Mouse (Mus musculus) activated CD4-positive, CD25-positive, alpha-beta regulatory T cell (primary cell): ENCODE data around the gene Pgm1. TPM values are rescaled to one million over a fixed set of nuclear protein-coding genes. Genes with fewer than 3 reads are reported as not detected.

Experiments used
- polyA plus RNA-seq, 2 experiments: library from polyadenylated mRNA; unstranded; fragments of 100-300 nt; shearing (Covaris generic); gene quantifications; one replicate each; pipeline ENCODE4 v1.2.1; 2017

Gene Pgm1
- polyA plus RNA-seq: 10 to 100 TPM; 46.7 to 47.7 TPM

DNA sequence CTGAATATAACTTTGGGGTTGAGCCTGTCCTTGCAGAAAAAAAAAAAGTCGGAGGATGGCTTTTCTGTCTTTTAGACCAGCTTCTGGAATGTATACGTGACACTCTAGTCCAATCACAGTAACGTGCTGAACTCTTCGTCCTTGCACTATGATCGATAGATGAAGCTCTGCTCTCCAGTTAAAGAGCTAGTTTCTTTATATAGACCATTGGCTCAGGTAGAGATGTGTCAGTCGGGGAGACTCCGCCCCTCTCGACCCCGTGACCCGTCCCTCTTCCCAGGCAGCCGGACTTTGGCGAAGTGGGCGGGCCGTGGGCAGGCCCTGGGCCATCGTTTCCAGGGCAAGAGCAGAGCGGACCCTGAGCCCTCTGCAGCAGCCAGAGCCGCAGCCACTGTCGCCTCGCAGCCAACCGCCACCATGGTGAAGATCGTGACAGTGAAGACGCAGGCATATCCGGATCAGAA is at the start of gene Pgm1:
Gene Pgm1, plus strand, starts transcription at position 266 of the 464 bp plus-strand sequence.

DNA sequence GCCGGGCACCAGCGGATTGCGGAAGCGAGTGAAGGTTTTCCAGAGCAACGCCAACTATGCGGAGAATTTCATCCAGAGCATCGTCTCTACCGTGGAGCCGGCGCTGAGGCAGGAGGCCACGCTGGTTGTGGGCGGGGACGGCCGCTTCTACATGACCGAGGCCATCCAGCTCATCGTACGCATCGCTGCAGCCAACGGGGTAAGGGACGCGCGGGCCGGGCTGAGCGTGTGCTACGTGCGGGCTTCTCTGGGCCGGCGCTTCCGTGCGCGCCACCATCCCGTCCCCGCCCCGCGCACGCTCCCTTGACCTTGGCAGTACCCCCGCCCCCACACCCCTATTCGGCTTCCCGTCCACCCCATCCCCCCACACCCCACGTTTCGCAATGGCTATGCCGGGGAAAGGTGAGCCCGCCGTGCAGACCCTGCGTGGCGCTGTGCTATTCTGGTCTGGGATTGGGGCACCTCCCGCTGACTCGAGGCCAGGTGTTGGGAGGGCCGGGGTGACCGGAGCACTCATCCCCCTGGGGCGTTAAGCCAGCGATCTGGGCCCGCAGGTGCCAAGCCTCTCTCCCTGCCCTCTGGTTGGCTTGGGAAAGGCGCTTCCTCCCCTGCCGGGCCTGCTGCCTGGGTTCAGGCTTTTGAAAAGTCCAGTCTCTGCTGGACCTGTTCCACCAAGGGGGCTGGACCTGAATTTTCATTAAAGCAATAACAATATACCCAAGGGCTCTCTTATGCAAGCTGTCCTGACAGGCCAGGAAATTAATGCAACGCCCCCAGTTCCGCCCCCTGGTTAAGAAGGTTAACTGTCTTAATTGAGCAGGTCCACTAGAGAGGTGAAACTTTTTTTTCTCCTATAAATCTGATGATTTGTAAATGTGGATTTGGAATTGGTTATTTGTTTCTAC is 651 bp downstream of the Pgm1 start, which contains the start of gene Itgb3bp:
Gene Itgb3bp, minus strand, starts transcription at position 201 of the 905 bp plus-strand sequence.

Other genes starting within 250 kb of the Pgm1 start
- gene Alg6, start 213.8 kb upstream of the Pgm1 start, polyA plus RNA-seq: 1 to 10 TPM; 5.1 to 5.6 TPM
- gene Efcab7, start 100.2 kb upstream of the Pgm1 start, polyA plus RNA-seq: 1 to 10 TPM; 3.7 to 4.5 TPM
- 10 to 100 TPM; 17.0 to 23.0 TPM for gene Itgb3bp, start 399 bp downstream of the Pgm1 start, polyA plus RNA-seq
- not detected for gene Ror1, start 166.4 kb downstream of the Pgm1 start, polyA plus RNA-seq